Mouse (Mus musculus) intestine, embryonic 16.5 days (tissue): Measurements from ENCODE around the gene Hoxb4. TPM values are rescaled to one million over a fixed set of nuclear protein-coding genes. Genes with fewer than 3 reads are reported as not detected.

Experiments
- ATAC-seq: fragments of 200-750 bp; cut with Nextera tagmentation; 2 replicates; pipeline ENCODE4 v1.8.0; 2017; ENCODE audit warnings: moderate TSS enrichment, moderate library complexity
- H3K27ac ChIP-seq: fragments of 300-500 bp; sonication (generic); 2 replicates; pipeline ENCODE4 v1.5.1; 2014; ENCODE audit warnings: mild to moderate bottlenecking, low read length
- H3K27me3 ChIP-seq: fragments of 300-500 bp; sonication (generic); replicated peaks from 2 replicates; pipeline ENCODE4 v1.6.1; 2014; ENCODE audit warnings: low read length, control low read depth, mixed read lengths; ENCODE audit not compliant: control insufficient read depth, insufficient read depth
- H3K36me3 ChIP-seq: fragments of 300-500 bp; sonication (generic); 2 replicates; pipeline ENCODE4 v1.6.1; 2014; ENCODE audit warnings: low read length, control low read depth; ENCODE audit not compliant: control insufficient read depth, insufficient read depth
- H3K4me1 ChIP-seq: fragments of 300-500 bp; sonication (generic); 2 replicates; pipeline ENCODE4 v1.6.1; 2014; ENCODE audit warnings: low read length, control low read depth, mixed read lengths; ENCODE audit not compliant: control insufficient read depth, insufficient read depth
- H3K4me2 ChIP-seq: fragments of 300-500 bp; sonication (generic); 2 replicates; pipeline ENCODE4 v1.6.1; 2014; ENCODE audit warnings: low read depth, low read length, control low read depth
- H3K4me3 ChIP-seq: fragments of 300-500 bp; sonication (generic); 2 replicates; pipeline ENCODE4 v1.5.1; 2014; ENCODE audit warnings: mild to moderate bottlenecking, low read length
- H3K9ac ChIP-seq: fragments of 300-500 bp; sonication (generic); 2 replicates; pipeline ENCODE4 v1.6.1; 2014; ENCODE audit warnings: low read depth, low read length
- H3K9me3 ChIP-seq: fragments of 300-500 bp; sonication (generic); 2 replicates; pipeline ENCODE4 v1.6.1; 2016; ENCODE audit warnings: low read length, control low read depth; ENCODE audit not compliant: control insufficient read depth
- WGBS: fragments of 180-500 bp; shearing (Covaris S2); extraction: QIAGEN DNeasy Blood & Tissue Kit; methylation state at CpG from one replicate; pipeline ENCODE4 v1.1.7; 2014; 5-methylcytosine and 5-hydroxymethylcytosine counted together
- polyA plus RNA-seq: library from polyadenylated mRNA; unstranded; fragments of >200 nt; fragmentation: Nextera tagmentation; extraction: Ambion mirVana; gene quantifications from 2 replicates; pipeline ENCODE4 v1.2.1, GENCODE M21; 2015

Hoxb4 gene
- polyA plus RNA-seq, 1 experiment from 2014 or later = 1.8 TPM

DNA sequence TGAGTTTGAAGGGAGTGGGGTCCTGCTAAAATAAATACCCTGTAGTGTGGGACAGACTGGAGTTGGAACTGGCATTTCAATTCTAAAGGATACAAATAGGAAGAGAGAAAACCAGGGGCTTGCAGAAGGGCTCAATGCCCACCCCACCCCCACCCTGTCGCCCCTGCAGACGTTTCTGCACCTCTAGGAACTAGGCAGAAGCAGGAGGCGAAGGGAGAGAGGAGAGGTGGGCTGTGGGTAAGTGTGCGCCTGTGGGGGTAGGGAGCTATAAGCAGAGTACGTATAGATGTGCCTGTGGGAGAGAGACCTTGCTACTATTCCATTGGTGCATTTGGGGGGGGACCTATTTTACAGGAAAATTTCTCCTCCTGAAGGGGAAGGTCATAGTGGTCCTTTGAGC is 9.7 kb downstream of the Hoxb4 start:
- Histone ChIP-seq H3K9me3 (no peaks in the 10 kb centered on the region), H3K27me3 (no peaks in the 10 kb centered on the region; the same call in 1 of the 2 replicates), H3K4me2 (peak overlapping the region; percentile 60), H3K27ac (peak overlapping the region; percentile 88), H3K4me3 (peak overlapping the region; percentile 35), H3K4me1 (peaks cover 27% of the 10 kb centered on the region), H3K36me3 (no peaks in the 10 kb centered on the region), H3K9ac (peak overlapping the region; percentile 72)
- no peak for ATAC-seq
- WGBS = 22% methylated on average over 5 of the region's 5 CpGs

DNA sequence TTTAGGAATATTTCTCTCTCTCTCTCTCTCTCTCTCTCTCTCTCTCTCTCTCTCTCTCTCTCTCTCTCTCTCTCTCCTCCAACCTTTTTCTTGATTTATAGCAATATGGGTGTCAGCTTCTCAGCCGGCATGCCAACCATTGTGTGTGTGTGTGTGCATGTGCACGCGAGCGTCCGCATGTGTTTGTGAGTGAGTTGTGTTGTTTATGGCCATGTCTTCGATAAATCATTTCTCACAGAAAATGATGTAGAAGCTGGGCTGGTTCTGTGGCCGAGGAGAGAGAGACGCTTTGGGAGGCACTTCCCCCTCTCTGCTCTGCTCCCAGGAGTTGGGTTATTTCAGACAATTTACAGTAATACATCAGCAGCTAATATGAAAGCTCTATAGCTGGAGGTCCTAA is 10.5 kb downstream of the Hoxb4 start:
- Histone ChIP-seq H3K9ac (no peak overlapping the region), H3K9me3 (no peaks in the 10 kb centered on the region), H3K4me2 (peak overlapping the region; percentile 60), H3K36me3 (no peaks in the 10 kb centered on the region), H3K4me1 (peaks cover 34% of the 10 kb centered on the region), H3K27me3 (peaks cover 3% of the 10 kb centered on the region; the same call in 1 of the 2 replicates), H3K4me3 (peak overlapping the region; percentile 21), H3K27ac (peak overlapping the region; percentile 88)
- no peak for ATAC-seq
- WGBS = 30% methylated on average over 8 of the region's 8 CpGs

DNA sequence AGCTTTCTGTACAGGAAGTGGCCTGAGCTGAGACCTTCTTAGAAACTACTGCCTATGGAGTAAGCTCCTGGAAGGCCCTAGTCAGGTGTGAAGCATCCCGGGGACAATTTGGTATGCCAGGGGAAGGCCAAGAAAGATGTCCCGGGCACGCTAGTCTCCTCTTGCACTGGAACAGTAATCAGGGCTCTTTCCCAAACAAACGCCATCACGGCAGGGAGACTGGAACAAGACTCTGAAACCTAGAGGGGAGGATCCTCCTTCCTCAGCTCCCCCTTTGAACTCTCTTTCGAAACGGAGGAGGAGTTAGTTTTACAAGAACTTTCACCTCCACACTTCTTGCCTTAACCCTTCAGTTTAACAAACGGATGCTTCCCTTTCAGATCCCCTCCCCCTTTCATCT is 14.0 kb downstream of the Hoxb4 start:
- Histone ChIP-seq H3K27ac (peak overlapping the region; percentile 92), H3K4me2 (peak overlapping the region; percentile 65), H3K4me3 (peak overlapping the region; percentile 51), H3K9ac (peak overlapping the region; percentile 79), H3K9me3 (no peaks in the 10 kb centered on the region), H3K27me3 (peaks cover 3% of the 10 kb centered on the region; the same call in 1 of the 2 replicates), H3K36me3 (no peaks in the 10 kb centered on the region), H3K4me1 (peaks cover 59% of the 10 kb centered on the region)
- ATAC-seq = no peak
- 8% methylated on average over 8 of the region's 8 CpGs for WGBS

DNA sequence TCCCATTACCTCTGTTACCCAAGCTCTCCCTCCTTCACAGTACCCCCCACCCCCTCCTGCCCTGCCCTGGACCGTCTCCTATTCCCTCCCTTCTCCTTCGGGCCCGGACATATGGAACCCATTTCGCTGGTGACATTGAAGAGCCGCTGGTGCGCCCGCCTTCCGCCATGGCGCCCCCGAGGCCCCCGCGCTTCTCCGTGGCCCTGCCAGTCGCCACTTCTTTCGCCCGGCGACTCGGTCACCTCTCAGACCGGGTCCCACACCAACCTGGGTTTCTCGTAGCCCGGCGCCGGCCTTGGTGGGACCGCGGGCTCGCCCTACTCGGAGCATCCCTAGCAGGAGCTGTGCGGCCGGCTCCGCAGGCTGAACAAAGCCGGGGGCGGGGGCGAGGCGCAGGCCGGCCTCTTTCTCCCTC is 14.6 kb downstream of the Hoxb4 start:
- Histone ChIP-seq H3K4me1 (peaks cover 56% of the 10 kb centered on the region), H3K4me3 (peak overlapping the region; percentile 51), H3K9me3 (no peaks in the 10 kb centered on the region), H3K9ac (peak overlapping the region; percentile 79), H3K27ac (peak overlapping the region; percentile 92), H3K36me3 (no peaks in the 10 kb centered on the region), H3K27me3 (peaks cover 3% of the 10 kb centered on the region; the same call in 1 of the 2 replicates), H3K4me2 (peak overlapping the region; percentile 65)
- WGBS = 11% methylated on average over 34 of the region's 35 CpGs
- ATAC-seq = no peak

DNA sequence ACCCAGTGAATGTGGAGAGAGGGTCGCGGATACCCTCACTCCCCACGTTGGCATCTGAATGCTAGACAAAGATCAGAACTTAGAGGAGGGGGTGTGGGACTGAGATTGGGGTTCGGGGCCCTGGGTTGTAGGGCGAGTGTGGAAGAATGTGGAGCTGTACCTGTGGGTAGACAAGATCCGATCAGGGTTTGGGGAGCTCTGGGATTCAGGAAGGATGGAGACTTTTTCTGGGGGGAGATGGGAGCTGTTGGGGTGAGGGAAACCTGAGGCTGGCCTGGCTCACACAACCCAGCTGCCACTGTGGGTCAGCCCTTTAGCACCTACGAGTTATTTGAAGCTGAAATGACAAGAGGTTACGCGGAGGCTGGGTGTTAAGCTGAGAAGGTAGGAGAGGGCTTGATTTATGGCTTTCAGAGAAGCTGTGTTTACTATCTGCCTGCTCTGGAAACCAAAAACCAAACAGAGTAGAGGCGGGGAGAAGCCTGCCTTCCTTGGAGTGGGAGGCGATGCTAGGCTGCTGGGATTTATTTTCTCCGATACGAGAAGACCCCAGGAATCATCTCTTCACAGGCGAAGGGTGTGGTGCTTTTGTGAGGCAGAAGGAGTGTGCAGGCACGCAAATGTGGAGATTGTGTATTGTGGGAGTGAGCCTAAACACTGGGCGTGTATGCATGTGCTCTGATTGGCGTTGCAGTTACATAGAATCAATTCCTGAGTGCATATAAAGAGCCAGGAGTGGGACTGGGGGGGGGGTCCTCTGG is 15.4 kb downstream of the Hoxb4 start:
- peak; percentile 31; the same call in 1 of the 2 replicates for ATAC-seq
- H3K9me3 ChIP-seq = no peaks in the 10 kb centered on the region
- H3K4me1 ChIP-seq = peaks cover 57% of the 10 kb centered on the region
- H3K27me3 ChIP-seq = peaks cover 3% of the 10 kb centered on the region; the same call in 1 of the 2 replicates
- peak overlapping the region; percentile 92 for H3K27ac ChIP-seq
- 15% methylated on average over 17 of the region's 17 CpGs for WGBS
- H3K36me3 ChIP-seq = no peaks in the 10 kb centered on the region
- H3K9ac ChIP-seq = peak overlapping the region; percentile 79
- peak overlapping the region; percentile 51 for H3K4me3 ChIP-seq
- H3K4me2 ChIP-seq = peak overlapping the region; percentile 65

DNA sequence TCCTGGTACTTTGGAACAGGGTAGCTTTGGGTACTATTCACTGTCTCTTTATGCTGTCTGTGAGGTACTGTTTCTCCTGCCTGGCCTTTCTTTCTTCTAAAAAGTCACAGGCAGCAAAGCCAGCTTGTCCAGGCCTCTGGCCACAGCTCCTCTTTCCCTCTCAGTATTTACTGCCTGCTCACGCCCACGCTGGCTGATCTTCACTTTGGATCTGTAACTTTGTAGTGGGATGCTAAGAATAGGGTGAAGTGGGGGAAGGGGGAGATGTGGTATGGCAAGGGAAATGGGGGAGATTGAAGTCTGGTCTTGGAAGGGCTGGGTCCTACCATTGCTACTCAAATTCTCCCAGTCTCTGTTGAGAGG is 15.9 kb downstream of the Hoxb4 start:
- peak overlapping the region; percentile 65 for H3K4me2 ChIP-seq
- no peak for ATAC-seq
- peak overlapping the region; percentile 51 for H3K4me3 ChIP-seq
- 23% methylated on average over 2 of the region's 2 CpGs for WGBS
- peaks cover 60% of the 10 kb centered on the region for H3K4me1 ChIP-seq
- H3K36me3 ChIP-seq = no peaks in the 10 kb centered on the region
- H3K27me3 ChIP-seq = peaks cover 3% of the 10 kb centered on the region; the same call in 1 of the 2 replicates
- peak overlapping the region; percentile 79 for H3K9ac ChIP-seq
- H3K9me3 ChIP-seq = no peaks in the 10 kb centered on the region
- H3K27ac ChIP-seq = peak overlapping the region; percentile 92

DNA sequence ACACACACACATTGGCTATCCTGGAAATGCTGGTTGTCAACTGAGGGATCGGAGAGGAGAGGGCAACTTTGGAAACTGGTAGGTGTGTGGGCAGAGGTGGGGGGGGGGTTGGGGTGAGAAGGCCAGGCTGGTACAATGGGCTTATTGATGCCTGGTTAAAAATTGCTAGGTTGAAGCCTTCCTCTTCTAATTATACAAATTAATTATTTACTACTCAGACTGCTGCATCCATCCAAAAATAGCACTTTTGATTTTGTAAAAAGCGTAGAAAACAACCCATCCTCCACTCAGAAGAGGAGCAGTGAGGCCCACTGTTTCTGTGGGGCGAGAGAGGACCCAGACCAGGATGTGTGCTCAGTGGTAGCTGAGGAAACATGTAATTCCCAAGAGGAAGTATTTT is 16.9 kb downstream of the Hoxb4 start:
- H3K36me3 ChIP-seq = no peaks in the 10 kb centered on the region
- peak overlapping the region; percentile 92 for H3K27ac ChIP-seq
- H3K9me3 ChIP-seq = no peaks in the 10 kb centered on the region
- no peak overlapping the region for H3K4me3 ChIP-seq
- H3K4me2 ChIP-seq = peak overlapping the region; percentile 65
- 0 out of 2 replicates have a peak, but pooled peaks have one; percentile 18 for ATAC-seq
- WGBS = 31% methylated on average over 3 of the region's 3 CpGs
- 0 out of 2 replicates have a peak, but pooled peaks cover 3% of the 10 kb centered on the region for H3K27me3 ChIP-seq
- H3K4me1 ChIP-seq = peaks cover 59% of the 10 kb centered on the region
- peak overlapping the region; percentile 4; the same call in 1 of the 2 replicates for H3K9ac ChIP-seq

DNA sequence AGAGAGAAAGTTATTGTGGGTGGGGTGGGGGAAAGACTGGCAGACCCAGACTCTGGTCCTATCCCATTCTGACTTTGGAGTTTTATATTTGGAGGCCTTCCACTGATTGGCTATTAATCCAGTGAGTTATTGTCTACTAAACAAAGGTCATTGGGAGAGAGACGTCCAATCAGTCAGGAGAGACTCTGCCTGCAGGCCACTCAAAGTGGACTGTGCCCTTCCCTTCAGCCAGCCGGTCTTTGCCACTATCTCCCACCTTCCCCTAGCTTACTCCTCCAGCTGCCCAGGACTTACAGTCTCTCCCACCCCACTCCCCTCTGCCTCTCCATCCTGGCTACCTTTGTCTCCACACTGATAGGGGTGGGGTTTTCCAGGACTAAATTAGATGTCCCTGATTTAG is 18.5 kb downstream of the Hoxb4 start:
- H3K27ac ChIP-seq = peak overlapping the region; percentile 49; the same call in 1 of the 2 replicates
- ATAC-seq = no peak
- H3K9ac ChIP-seq = 0 out of 2 replicates have a peak overlapping the region, but pooled peaks have one; percentile 41
- 33% methylated on average over 2 of the region's 2 CpGs for WGBS
- no peaks in the 10 kb centered on the region for H3K9me3 ChIP-seq
- no peaks in the 10 kb centered on the region for H3K36me3 ChIP-seq
- H3K4me1 ChIP-seq = peaks cover 61% of the 10 kb centered on the region
- H3K4me2 ChIP-seq = no peak overlapping the region
- 0 out of 2 replicates have a peak, but pooled peaks cover 3% of the 10 kb centered on the region for H3K27me3 ChIP-seq
- H3K4me3 ChIP-seq = no peak overlapping the region

DNA sequence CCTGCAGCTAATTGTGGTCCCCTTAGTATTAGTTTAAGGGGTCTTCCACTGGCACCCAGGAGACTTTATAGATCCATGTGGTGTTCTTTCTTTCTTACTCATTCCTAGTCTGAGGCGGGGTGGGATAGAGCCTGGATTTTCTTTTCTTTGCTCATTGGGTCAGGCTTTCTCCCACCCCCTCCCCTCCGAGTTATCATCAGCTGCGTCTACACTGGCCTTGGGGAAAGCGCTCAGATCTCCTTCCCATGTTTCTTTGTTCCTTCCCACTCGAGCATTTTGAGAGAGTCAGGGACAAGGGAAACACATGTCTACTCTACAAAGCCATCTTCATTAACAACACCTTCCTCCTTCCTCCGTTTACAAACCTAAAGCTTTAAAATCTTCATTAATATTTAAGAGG is 19.0 kb downstream of the Hoxb4 start:
- Histone ChIP-seq H3K27me3 (0 out of 2 replicates have a peak, but pooled peaks cover 3% of the 10 kb centered on the region), H3K9ac (peak overlapping the region; percentile 41), H3K27ac (peak overlapping the region; percentile 49; the same call in 1 of the 2 replicates), H3K36me3 (no peaks in the 10 kb centered on the region), H3K4me1 (peaks cover 61% of the 10 kb centered on the region), H3K9me3 (no peaks in the 10 kb centered on the region), H3K4me2 (no peak overlapping the region), H3K4me3 (no peak overlapping the region)
- 35% methylated on average over 6 of the region's 6 CpGs for WGBS
- no peak for ATAC-seq
